Mouse (Mus musculus): ENCODE data around the gene Pex7. TPM values are rescaled to one million over a fixed set of nuclear protein-coding genes. Genes with fewer than 3 reads are reported as not detected.

Gene Pex7
- polyA plus RNA-seq, 1 experiment from 2014 or later, result 33.8 TPM

GRCm38 (mm10) chr10:19877257-19877656 is 30.2 kb downstream of the Pex7 start:
- Histone ChIP-seq H3K27me3 (ENCODE audit: control insufficient read depth, insufficient read depth, low read length) (no peaks in the 10 kb centered on the region), H3K9me3 (ENCODE audit: control insufficient read depth, low read length) (no peaks in the 10 kb centered on the region), H3K4me2 (ENCODE audit: low read depth, low read length) (no peak overlapping the region), H3K9ac (replicated peaks; ENCODE audit: low read depth, low read length) (no peak overlapping the region), H3K4me1 (ENCODE audit: control insufficient read depth, insufficient read depth, low read length) (no peaks in the 10 kb centered on the region), H3K4me3 (ENCODE audit: low read depth, low read length) (no peak overlapping the region), H3K36me3 (ENCODE audit: control insufficient read depth, insufficient read depth, low read length) (no peaks in the 10 kb centered on the region), H3K27ac (ENCODE audit: low read depth, low read length) (no peak overlapping the region)
- no peak for ATAC-seq (ENCODE audit: low read depth)
- WGBS, result 83% methylated on average over 8 of the region's 8 CpGs

- no peaks in the 10 kb centered on the region for H3K4me1 ChIP-seq (ENCODE audit: control insufficient read depth, insufficient read depth, low read length)
- no peak overlapping the region for H3K9ac ChIP-seq (replicated peaks; ENCODE audit: low read depth, low read length)
- H3K27ac ChIP-seq (ENCODE audit: low read depth, low read length), result no peak overlapping the region
- ATAC-seq (ENCODE audit: low read depth), result peak; percentile 71; the same call in 1 of the 2 replicates
- H3K27me3 ChIP-seq (ENCODE audit: control insufficient read depth, insufficient read depth, low read length), result no peaks in the 10 kb centered on the region
- H3K4me2 ChIP-seq (ENCODE audit: low read depth, low read length), result no peak overlapping the region
- no peaks in the 10 kb centered on the region for H3K36me3 ChIP-seq (ENCODE audit: control insufficient read depth, insufficient read depth, low read length)
- H3K4me3 ChIP-seq (ENCODE audit: low read depth, low read length), result no peak overlapping the region
- 61% methylated on average over 7 of the region's 7 CpGs for WGBS
- H3K9me3 ChIP-seq (ENCODE audit: control insufficient read depth, low read length), result no peaks in the 10 kb centered on the region
Measured at GRCm38 (mm10) chr10:19876669-19877068, 30.8 kb downstream of the Pex7 start.

GRCm38 (mm10) chr10:19875346-19875745 is 32.1 kb downstream of the Pex7 start:
- no peak for ATAC-seq (ENCODE audit: low read depth)
- Histone ChIP-seq H3K4me1 (ENCODE audit: control insufficient read depth, insufficient read depth, low read length) (no peaks in the 10 kb centered on the region), H3K4me2 (ENCODE audit: low read depth, low read length) (no peak overlapping the region), H3K9me3 (ENCODE audit: control insufficient read depth, low read length) (no peaks in the 10 kb centered on the region), H3K4me3 (ENCODE audit: low read depth, low read length) (no peak overlapping the region), H3K9ac (replicated peaks; ENCODE audit: low read depth, low read length) (no peak overlapping the region), H3K36me3 (ENCODE audit: control insufficient read depth, insufficient read depth, low read length) (no peaks in the 10 kb centered on the region), H3K27me3 (ENCODE audit: control insufficient read depth, insufficient read depth, low read length) (no peaks in the 10 kb centered on the region), H3K27ac (ENCODE audit: low read depth, low read length) (no peak overlapping the region)
- WGBS, result 84% methylated on average over 5 of the region's 5 CpGs

- no peak for ATAC-seq (ENCODE audit: low read depth)
- Histone ChIP-seq H3K9me3 (ENCODE audit: control insufficient read depth, low read length) (no peaks in the 10 kb centered on the region), H3K4me2 (ENCODE audit: low read depth, low read length) (no peak overlapping the region), H3K27me3 (ENCODE audit: control insufficient read depth, insufficient read depth, low read length) (peaks cover 27% of the 10 kb centered on the region), H3K27ac (ENCODE audit: low read depth, low read length) (no peak overlapping the region), H3K4me3 (ENCODE audit: low read depth, low read length) (no peak overlapping the region), H3K36me3 (ENCODE audit: control insufficient read depth, insufficient read depth, low read length) (no peaks in the 10 kb centered on the region), H3K9ac (replicated peaks; ENCODE audit: low read depth, low read length) (no peak overlapping the region), H3K4me1 (ENCODE audit: control insufficient read depth, insufficient read depth, low read length) (peaks cover 10% of the 10 kb centered on the region; the same call in 1 of the 2 replicates)
- 91% methylated on average over 7 of the region's 7 CpGs for WGBS
Measured at GRCm38 (mm10) chr10:19855597-19856306, 51.7 kb downstream of the Pex7 start.

- no peak overlapping the region for H3K27ac ChIP-seq (ENCODE audit: low read depth, low read length)
- H3K4me3 ChIP-seq (ENCODE audit: low read depth, low read length), result no peak overlapping the region
- H3K9ac ChIP-seq (replicated peaks; ENCODE audit: low read depth, low read length), result no peak overlapping the region
- no peak overlapping the region for H3K4me2 ChIP-seq (ENCODE audit: low read depth, low read length)
- H3K9me3 ChIP-seq (ENCODE audit: control insufficient read depth, low read length), result no peaks in the 10 kb centered on the region
- H3K4me1 ChIP-seq (ENCODE audit: control insufficient read depth, insufficient read depth, low read length), result peaks cover 21% of the 10 kb centered on the region; the same call in 1 of the 2 replicates
- 69% methylated on average over 2 of the region's 2 CpGs for WGBS
- H3K36me3 ChIP-seq (ENCODE audit: control insufficient read depth, insufficient read depth, low read length), result no peaks in the 10 kb centered on the region
- H3K27me3 ChIP-seq (ENCODE audit: control insufficient read depth, insufficient read depth, low read length), result peaks cover 46% of the 10 kb centered on the region
- no peak for ATAC-seq (ENCODE audit: low read depth)
Measured at GRCm38 (mm10) chr10:19853609-19854008, 53.9 kb downstream of the Pex7 start.

GRCm38 (mm10) chr10:19852776-19853175 is 54.7 kb downstream of the Pex7 start:
- ATAC-seq (ENCODE audit: low read depth), result no peak
- no peak overlapping the region for H3K4me2 ChIP-seq (ENCODE audit: low read depth, low read length)
- no peak overlapping the region for H3K27ac ChIP-seq (ENCODE audit: low read depth, low read length)
- H3K9me3 ChIP-seq (ENCODE audit: control insufficient read depth, low read length), result no peaks in the 10 kb centered on the region
- 20% methylated on average over 6 of the region's 6 CpGs for WGBS
- peaks cover 46% of the 10 kb centered on the region for H3K27me3 ChIP-seq (ENCODE audit: control insufficient read depth, insufficient read depth, low read length)
- peaks cover 21% of the 10 kb centered on the region; the same call in 1 of the 2 replicates for H3K4me1 ChIP-seq (ENCODE audit: control insufficient read depth, insufficient read depth, low read length)
- H3K36me3 ChIP-seq (ENCODE audit: control insufficient read depth, insufficient read depth, low read length), result no peaks in the 10 kb centered on the region
- H3K4me3 ChIP-seq (ENCODE audit: low read depth, low read length), result no peak overlapping the region
- H3K9ac ChIP-seq (replicated peaks; ENCODE audit: low read depth, low read length), result no peak overlapping the region

GRCm38 (mm10) chr10:19850998-19851691 is 56.3 kb downstream of the Pex7 start, which contains the start of gene Slc35d3:
TSS of gene Slc35d3 (minus strand) at chr10:19851459.
- H3K4me3 ChIP-seq (ENCODE audit: low read depth, low read length), result peak within 1 kb of the TSS; percentile 59
- WGBS, result under 1% methylated on average over 64 of the region's 72 CpGs
- ATAC-seq (ENCODE audit: low read depth), result peak; percentile 61
- H3K27me3 ChIP-seq (ENCODE audit: control insufficient read depth, insufficient read depth, low read length), result peaks cover 46% of the 10 kb centered on the region
- peak within 1 kb of the TSS; percentile 100 for H3K4me2 ChIP-seq (ENCODE audit: low read depth, low read length)
- no peaks in the 10 kb centered on the region for H3K36me3 ChIP-seq (ENCODE audit: control insufficient read depth, insufficient read depth, low read length)
- H3K27ac ChIP-seq (ENCODE audit: low read depth, low read length), result no peak within 1 kb of the TSS
- no peaks in the 10 kb centered on the region for H3K9me3 ChIP-seq (ENCODE audit: control insufficient read depth, low read length)
- H3K4me1 ChIP-seq (ENCODE audit: control insufficient read depth, insufficient read depth, low read length), result peaks cover 21% of the 10 kb centered on the region; the same call in 1 of the 2 replicates
- H3K9ac ChIP-seq (replicated peaks; ENCODE audit: low read depth, low read length), result peak within 1 kb of the TSS; percentile 50

GRCm38 (mm10) chr10:19850544-19850997 is 56.9 kb downstream of the Pex7 start:
- WGBS, result under 1% methylated on average over 36 of the region's 36 CpGs
- Histone ChIP-seq H3K4me3 (ENCODE audit: low read depth, low read length) (peak overlapping the region; percentile 59), H3K4me1 (ENCODE audit: control insufficient read depth, insufficient read depth, low read length) (peaks cover 21% of the 10 kb centered on the region; the same call in 1 of the 2 replicates), H3K4me2 (ENCODE audit: low read depth, low read length) (peak overlapping the region; percentile 100), H3K9ac (replicated peaks; ENCODE audit: low read depth, low read length) (peak overlapping the region; percentile 50), H3K27me3 (ENCODE audit: control insufficient read depth, insufficient read depth, low read length) (peaks cover 46% of the 10 kb centered on the region), H3K36me3 (ENCODE audit: control insufficient read depth, insufficient read depth, low read length) (no peaks in the 10 kb centered on the region), H3K27ac (ENCODE audit: low read depth, low read length) (no peak overlapping the region), H3K9me3 (ENCODE audit: control insufficient read depth, low read length) (no peaks in the 10 kb centered on the region)
- peak; percentile 68 for ATAC-seq (ENCODE audit: low read depth)

Data from neural tube, embryonic 14.5 days (tissue).